Mouse (Mus musculus): ENCODE results near the gene Sh2b3. TPM values are rescaled to one million over a fixed set of nuclear protein-coding genes. Genes with fewer than 3 reads are reported as not detected.

Gene Sh2b3
- total RNA-seq, 2 experiments from 2014 or later: 5.1 to 11.2 TPM

DNA sequence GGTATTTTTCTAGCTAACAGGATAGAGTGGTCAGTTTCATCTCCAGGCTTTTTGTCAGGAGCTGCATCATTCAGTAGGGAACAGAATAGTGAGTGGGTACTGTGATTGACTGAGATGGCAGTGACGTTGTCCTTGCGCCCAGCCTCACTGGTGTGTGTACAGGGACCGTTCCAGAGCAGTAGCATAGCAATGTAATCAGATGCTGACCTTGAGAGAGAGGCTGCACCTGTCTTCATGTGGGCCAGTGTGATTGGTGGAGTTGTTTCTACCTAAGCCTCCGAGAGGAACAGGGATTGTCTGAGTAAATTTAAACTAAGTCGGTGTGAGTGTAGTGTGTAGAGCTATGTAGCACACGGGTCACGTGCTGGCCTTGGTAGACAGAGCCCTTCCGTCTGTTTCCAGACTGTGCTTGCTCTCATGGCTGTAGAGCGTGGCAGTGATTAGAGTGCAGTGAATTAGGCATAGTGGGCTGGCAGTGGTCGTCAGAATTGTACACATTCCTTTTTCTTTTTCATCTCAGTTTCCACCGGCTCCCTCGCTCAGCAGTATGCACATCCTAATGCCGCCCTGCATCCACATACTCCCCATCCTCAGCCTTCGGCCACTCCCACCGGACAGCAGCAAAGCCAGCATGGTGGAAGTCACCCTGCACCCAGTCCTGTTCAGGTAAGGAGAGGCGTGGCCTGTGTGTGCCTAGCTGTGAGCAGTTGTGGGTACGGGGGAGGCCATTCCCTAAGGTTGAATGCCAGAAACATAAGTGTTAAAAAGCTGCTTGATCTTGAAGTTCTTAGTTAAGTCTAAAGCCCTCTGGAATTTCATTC, 26.9 kb downstream of the Sh2b3 start:
- no peak for ATAC-seq (replicated peaks; ENCODE audit: low FRiP score, low TSS enrichment, poor library complexity, severe bottlenecking)

DNA sequence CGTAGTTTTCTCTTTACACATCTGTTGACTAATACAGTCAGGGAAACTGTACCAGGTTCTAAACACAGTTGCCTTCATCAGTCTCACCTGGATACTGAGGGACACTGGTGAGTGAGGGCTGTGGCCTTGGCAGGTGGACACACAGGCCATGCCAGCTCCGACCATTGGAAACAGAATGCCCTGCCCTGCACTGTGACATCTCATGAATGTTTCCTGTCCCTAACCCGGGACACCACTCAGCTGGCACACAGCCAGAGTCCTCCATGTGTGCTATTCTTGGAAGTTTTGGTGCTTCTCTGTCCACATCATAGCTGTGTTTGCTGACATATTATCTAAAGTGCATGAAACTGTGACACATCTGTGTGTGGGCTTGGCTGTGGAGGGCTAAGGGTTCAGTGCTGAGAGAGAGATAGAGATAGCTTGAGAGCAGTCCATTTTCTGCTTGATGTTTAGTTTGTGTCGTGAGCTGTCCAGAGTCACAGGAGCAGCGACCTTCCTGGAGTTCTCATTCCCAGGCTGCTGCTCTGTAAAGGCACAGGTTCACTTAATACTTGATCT, 27.7 kb downstream of the Sh2b3 start:
- no peak for ATAC-seq (replicated peaks; ENCODE audit: low FRiP score, low TSS enrichment, poor library complexity, severe bottlenecking)

DNA sequence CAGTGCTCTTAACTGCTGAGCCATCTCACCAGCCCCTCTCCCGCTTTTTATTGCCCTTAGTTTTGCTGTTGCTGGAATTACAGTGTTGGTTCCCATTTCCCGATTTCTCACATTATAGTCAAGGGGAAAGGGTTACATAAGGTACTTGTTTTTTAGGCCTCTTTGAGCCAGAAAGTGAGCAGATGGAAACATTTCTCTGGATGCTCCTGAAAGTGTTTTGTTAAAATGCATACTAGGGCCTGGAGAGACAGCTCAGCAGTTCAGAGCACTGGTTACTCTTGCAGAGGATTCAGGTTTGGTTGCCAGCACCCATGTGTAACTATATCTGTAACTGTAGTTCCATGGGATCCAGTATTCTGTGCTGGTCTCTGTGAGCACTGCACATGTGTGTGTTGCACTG, 29.2 kb downstream of the Sh2b3 start:
- ATAC-seq (replicated peaks; ENCODE audit: low FRiP score, low TSS enrichment, poor library complexity, severe bottlenecking): no peak

DNA sequence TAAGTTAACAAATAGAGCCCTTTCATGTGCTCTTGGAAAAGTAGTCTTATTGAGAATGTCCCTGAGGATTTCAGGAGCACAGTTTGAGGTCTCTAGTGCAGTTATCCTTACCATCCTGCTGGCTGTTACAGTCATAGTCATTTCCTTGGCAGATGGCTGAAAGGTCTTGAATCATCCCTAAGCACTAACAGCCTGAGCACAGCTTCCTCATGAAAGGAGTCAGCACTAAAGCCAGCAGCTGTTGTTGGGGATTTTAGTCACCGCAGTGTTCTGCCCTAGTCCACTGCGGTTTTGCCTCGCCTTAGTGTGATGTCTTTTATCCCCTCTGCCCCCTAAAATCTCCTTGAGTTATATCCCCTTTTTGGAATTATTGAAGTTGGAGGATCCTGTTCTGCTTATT, 30.3 kb downstream of the Sh2b3 start:
- no peak for ATAC-seq (replicated peaks; ENCODE audit: low FRiP score, low TSS enrichment, poor library complexity, severe bottlenecking)

DNA sequence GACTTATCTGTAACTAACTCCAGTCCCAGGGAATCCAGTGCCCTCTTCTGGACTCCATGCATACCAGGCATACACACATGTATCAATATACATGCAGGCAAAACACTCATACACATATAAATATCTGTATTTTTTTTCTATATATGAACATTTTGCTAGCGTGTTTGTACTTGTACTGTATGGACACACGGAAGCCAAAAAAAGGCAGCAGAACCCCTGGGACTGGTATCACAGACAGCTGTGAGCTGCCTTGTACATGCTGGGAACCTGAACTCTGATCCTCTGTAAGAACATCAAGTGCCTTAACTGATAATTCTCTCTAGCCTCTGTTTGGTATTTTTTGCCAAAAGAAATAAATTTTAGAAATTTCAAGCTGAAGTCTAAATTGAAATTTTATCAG, 39.0 kb downstream of the Sh2b3 start:
- ATAC-seq (replicated peaks; ENCODE audit: low FRiP score, low TSS enrichment, poor library complexity, severe bottlenecking): no peak

DNA sequence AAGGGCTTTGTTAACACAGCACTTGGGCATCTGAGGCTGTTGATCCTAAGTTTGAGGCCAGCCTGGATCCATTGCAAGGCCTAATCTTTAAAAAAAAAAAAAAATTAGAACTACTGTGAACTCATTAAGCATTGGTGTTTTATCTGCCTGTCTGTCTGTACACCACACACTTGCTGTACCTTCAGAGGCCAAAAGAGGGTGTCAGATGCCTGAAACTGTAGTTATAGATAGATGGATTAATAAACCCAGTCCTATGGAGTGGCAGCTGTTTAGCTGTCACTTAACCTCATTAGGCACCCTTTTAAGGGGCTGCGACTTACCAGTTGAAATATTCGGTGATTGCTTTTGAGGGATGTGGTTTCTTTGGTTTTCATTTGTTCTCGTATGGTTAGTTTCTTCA, 41.6 kb downstream of the Sh2b3 start:
- ATAC-seq (replicated peaks; ENCODE audit: low FRiP score, low TSS enrichment, poor library complexity, severe bottlenecking): peak; percentile 30; the same call in 1 of the 2 replicates

DNA sequence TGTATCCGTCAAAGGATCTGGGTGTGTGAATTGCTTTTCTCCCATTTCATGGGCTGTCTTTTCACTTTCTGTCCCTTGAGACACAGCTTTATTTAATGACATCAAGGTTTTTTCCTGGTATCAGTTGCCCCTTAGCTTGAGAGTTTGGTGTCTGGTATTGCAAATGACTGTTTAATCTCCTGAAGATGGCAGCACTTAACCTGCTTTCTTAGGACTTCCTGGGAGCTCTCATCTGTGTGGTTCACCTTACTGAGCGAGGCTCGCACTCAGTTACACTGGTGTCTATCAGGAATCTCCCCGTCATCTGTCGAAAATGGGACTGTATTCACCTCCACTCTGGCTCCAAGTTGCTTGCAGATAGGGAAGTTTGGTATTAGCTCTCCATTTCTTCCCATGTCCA, 46.4 kb downstream of the Sh2b3 start:
- ATAC-seq (replicated peaks; ENCODE audit: low FRiP score, low TSS enrichment, poor library complexity, severe bottlenecking): no peak

DNA sequence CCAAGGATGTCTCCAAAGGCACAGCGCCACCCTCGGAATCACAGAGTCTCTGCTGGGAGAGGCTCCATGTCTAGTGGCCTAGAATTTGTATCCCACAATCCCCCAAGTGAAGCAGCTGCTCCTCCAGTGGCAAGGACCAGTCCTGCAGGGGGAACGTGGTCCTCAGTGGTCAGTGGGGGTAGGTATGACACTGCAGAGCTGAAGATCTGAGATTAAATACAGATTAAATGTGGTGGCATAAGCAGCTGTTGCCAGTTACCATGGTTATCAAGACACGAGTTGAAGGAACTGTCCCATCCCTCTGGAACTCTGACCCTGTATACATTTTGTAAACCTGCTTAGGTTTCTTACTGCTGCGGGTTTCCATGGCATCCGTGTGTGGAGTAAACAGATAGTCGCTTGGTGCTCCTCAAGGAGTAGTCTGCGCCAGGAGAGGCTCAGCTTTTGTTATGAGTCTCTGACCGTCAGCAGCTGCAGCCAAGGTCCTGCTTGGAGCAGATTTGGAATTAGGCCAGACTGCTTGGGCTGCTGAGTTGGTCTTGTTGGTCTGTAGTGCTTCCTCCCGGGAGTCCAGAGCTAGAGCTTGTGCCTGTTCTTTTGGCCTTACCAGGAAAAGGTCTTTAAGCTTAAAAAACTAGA, 53.5 kb downstream of the Sh2b3 start:
- no peak for ATAC-seq (replicated peaks; ENCODE audit: low FRiP score, low TSS enrichment, poor library complexity, severe bottlenecking)

DNA sequence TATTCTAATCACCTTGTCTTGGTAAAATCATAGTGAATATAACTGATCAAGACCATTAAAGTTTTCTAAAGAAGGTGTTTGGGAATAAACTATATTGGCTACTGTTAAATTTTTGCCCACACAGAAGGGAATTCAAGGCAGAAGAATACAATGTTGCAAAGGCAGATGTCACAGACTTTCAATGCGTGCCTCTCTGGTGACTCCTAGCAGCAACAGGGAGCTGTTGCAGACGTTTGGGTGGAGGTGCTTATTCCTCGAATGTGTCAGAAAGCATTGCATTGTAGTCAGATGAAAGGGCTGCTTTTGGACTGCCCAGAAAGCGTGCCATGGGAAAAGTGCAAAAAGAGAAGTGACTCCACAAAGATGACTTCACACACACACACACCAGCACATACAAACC, 55.0 kb downstream of the Sh2b3 start:
- no peak for ATAC-seq (replicated peaks; ENCODE audit: low FRiP score, low TSS enrichment, poor library complexity, severe bottlenecking)

DNA sequence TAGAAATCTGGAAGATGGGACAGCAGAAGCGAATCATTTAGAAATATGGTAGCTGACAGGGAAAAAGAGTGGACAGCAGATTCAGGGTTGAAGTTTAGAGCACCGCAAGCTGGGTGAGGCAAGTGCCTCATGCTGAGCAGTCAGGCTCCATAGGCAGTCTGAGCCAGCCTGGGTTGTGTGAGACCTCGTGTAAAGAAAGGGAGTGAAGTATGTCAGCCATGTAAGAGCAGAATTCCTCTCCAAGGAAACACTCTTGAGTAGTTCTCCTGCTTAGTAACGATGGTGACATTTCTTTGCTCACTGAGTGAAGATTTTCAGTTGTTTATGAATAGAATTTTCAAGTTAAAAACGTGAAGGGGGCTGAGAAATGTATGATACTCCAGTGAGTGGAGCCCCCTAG, 57.3 kb downstream of the Sh2b3 start:
- ATAC-seq (replicated peaks; ENCODE audit: low FRiP score, low TSS enrichment, poor library complexity, severe bottlenecking): no peak

DNA sequence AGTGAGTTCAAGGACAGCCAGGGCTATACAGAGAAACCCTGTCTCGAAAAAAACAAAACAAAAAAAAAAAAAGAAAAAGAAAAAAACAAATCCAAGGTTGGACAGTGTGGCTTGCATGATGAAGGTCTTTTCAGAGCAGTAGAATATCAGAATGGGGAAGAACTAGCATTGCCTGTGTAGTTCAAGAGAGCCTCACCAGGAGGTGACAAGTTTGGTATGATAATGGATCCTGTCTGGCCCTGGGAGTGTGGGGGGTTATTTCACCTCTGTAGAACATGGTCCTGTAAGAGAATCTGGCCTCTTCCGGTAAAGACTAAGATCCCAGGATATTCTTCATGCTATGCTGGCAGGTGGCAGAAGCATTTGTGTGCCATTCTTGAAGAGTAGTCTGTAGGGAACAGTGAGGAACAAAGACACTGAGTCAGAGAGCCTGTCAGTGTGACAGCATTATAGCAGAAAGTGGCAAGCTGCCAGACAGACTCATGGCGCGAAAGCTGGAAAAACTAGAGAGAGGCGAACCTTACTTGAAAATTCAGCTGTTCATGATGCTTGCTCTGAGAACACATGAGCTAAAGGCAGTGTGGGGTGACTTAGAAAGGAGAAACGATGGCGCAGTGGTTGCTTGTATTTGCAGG, 58.8 kb downstream of the Sh2b3 start:
- ATAC-seq (replicated peaks; ENCODE audit: low FRiP score, low TSS enrichment, poor library complexity, severe bottlenecking): no peak

DNA sequence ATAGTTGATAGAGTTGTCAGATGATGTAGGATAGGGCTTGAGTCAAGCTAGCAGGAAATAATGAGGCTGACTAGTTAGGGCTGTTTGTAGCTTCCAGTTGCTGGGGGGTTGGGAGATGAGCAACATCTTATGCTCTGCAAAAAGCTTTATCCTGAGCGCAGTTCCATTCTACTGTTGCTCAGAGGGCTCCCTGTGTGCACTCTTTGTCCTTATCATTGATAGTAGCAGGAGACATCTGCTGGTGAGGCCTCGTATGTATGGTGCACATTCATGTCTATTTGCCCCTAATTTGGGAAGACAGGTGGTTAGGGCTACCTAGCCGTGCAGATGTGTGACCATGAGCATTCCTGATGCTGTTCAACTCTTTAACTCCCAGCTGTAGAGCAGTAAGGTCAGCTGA, 65.8 kb downstream of the Sh2b3 start:
- peak; percentile 83 for ATAC-seq (replicated peaks; ENCODE audit: low FRiP score, low TSS enrichment, poor library complexity, severe bottlenecking)

DNA sequence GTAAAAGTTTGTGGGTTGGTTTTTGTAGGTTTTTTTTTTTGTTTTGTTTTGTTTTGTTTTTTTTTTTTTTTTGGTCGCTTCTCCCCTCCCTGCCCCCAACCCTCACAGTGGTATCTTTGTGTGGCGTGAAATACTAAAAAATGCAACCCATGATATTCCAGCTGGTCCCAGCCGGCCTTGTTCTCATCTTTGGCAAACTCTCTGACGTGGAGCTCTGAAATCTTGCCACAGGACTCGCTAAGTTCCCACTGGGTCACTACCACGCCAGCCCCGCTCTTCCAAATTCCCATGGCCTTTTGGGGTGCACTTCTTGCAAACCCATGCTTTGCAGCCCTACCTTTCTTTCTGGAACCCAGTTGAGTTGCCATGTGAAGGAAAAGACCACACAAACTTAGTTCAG, 67.6 kb downstream of the Sh2b3 start:
- ATAC-seq (replicated peaks; ENCODE audit: low FRiP score, low TSS enrichment, poor library complexity, severe bottlenecking): no peak

DNA sequence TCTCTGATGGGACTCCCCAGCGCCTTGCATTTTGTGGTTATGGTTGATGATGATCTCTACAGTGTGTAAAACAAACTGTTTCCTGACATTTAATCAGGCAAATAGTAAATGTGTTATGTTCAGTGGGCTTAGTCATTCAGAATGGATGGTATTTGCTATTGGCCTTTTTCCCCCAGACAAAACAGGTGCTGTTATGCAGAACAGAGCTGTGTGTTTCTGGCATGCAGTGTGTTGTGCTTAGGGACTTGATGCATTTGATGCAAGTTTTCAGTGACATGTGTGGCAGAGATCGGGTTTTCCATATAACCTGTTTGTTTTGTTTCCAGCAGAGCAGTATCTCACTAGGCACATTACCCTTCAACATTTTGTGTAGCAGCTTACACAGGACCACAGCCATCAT, 69.9 kb downstream of the Sh2b3 start:
- no peak for ATAC-seq (replicated peaks; ENCODE audit: low FRiP score, low TSS enrichment, poor library complexity, severe bottlenecking)

DNA sequence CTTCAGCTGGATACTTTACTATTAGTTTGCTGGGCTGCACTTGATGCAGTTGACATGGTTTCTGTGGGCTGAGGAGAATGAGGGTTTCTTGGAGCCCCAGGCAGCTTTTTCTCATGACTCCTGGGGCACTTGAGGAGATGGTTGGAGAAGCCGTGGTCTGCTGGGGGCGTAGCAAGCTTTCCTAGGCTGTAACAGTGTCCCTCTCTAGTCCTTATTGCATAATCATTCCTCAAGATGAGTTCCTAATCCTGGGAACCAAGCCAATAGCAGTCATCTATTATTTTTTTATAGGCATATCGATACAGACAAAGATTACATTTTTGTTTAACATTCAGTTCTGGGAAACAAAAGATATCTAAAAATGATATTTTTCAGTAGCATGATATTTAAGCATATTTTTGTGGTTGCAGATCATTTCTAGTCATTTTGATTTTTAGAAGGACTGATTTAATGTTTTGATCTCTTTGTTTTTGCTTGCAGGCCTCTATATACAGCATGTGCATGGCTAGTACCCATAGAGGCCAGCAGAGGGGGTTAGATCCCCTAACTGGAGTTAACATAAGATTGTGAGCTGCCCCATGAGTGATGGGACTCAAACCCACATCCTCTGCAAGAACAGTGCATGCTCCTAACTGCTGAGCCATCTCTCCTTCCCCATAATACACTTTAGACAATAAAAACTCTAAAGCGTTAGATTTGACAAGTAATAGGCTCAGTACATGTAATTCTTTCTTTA, 71.2 kb downstream of the Sh2b3 start:
- no peak for ATAC-seq (replicated peaks; ENCODE audit: low FRiP score, low TSS enrichment, poor library complexity, severe bottlenecking)

Other genes with a start within 250 kb of the Sh2b3 start
- 98.2 and 116 TPM in 2 replicates for gene Aldh2, start 243.8 kb downstream of the Sh2b3 start, total RNA-seq (2014; fragmentation: Nextera tagmentation)
- 189 and 268 TPM in 2 replicates for gene Aldh2, start 243.8 kb downstream of the Sh2b3 start, total RNA-seq (2017)
- gene Acad12, start 218.7 kb downstream of the Sh2b3 start, total RNA-seq (2014; fragmentation: Nextera tagmentation): 1.8 and 2.4 TPM in 2 replicates
- 0.38 and 2.6 TPM in 2 replicates for gene Acad12, start 218.7 kb downstream of the Sh2b3 start, total RNA-seq (2017)
- 6.2 and 14.2 TPM in 2 replicates for gene Acad10, start 177.1 kb downstream of the Sh2b3 start, total RNA-seq (2014; fragmentation: Nextera tagmentation)
- 1.4 and 6.3 TPM in 2 replicates for gene Acad10, start 177.1 kb downstream of the Sh2b3 start, total RNA-seq (2017)
- gene Brap, start 177.1 kb downstream of the Sh2b3 start, total RNA-seq (2014; fragmentation: Nextera tagmentation): 26.8 and 41.9 TPM in 2 replicates
- gene Brap, start 177.1 kb downstream of the Sh2b3 start, total RNA-seq (2017): 57.6 and 62.5 TPM in 2 replicates
- gene Atxn2, start 126.3 kb downstream of the Sh2b3 start, total RNA-seq (2014; fragmentation: Nextera tagmentation): 117 and 144 TPM in 2 replicates
- gene Atxn2, start 126.3 kb downstream of the Sh2b3 start, total RNA-seq (2017): 39.4 and 41.0 TPM in 2 replicates
- gene Pheta1, start 11.3 kb upstream of the Sh2b3 start, total RNA-seq (2014; fragmentation: Nextera tagmentation): 2.9 and 4.2 TPM in 2 replicates
- gene Pheta1, start 11.3 kb upstream of the Sh2b3 start, total RNA-seq (2017): 0.42 and 2.6 TPM in 2 replicates
- gene Cux2, start 212.5 kb upstream of the Sh2b3 start, total RNA-seq (2014; fragmentation: Nextera tagmentation): not detected in 2 replicates
- not detected in 2 replicates for gene Cux2, start 212.5 kb upstream of the Sh2b3 start, total RNA-seq (2017)